Mouse (Mus musculus) liver, adult 2 months (tissue): Measurements from ENCODE around the gene Rho. TPM values are rescaled to one million over a fixed set of nuclear protein-coding genes. Genes with fewer than 3 reads are reported as not detected.

Experiments
- DNase-seq: peaks from one replicate; pipeline ENCODE4 v3.0.0-alpha.2; 2011; ENCODE audit warnings: low read depth, low spot score; ENCODE audit errors: extremely low read depth
- H3K27ac ChIP-seq: fragments of 200-500 bp; replicated peaks from 2 replicates; pipeline ENCODE4 v1.5.1; 2012; ENCODE audit warnings: low read depth, mild to moderate bottlenecking, control low read depth, inconsistent platforms, low read length; ENCODE audit not compliant: insufficient read depth
- H3K27me3 ChIP-seq: fragments of 200-500 bp; 2 replicates; pipeline ENCODE4 v1.6.1; 2012; ENCODE audit warnings: mild to moderate bottlenecking, moderate library complexity, low read length, inconsistent platforms; ENCODE audit not compliant: control insufficient read depth, insufficient read depth
- H3K36me3 ChIP-seq: fragments of 200-500 bp; 2 replicates; pipeline ENCODE4 v1.6.1; 2012; ENCODE audit warnings: low read length, inconsistent platforms; ENCODE audit not compliant: control insufficient read depth, insufficient read depth
- H3K4me1 ChIP-seq: fragments of 200-500 bp; 2 replicates; pipeline ENCODE4 v1.6.1; 2011; ENCODE audit warnings: low read length; ENCODE audit not compliant: control insufficient read depth, insufficient read depth
- H3K4me3 ChIP-seq: fragments of 200-500 bp; 2 replicates; pipeline ENCODE4 v1.5.1; 2011; ENCODE audit warnings: low read depth, mild to moderate bottlenecking, control low read depth, low read length, moderate library complexity; ENCODE audit not compliant: insufficient read depth
- H3K79me2 ChIP-seq: fragments of 200-500 bp; 2 replicates; pipeline ENCODE4 v1.6.1; 2012; ENCODE audit warnings: inconsistent platforms, mild to moderate bottlenecking, low read length, moderate library complexity; ENCODE audit not compliant: control insufficient read depth, insufficient read depth
- H3K9ac ChIP-seq: fragments of 200-500 bp; 2 replicates; pipeline ENCODE4 v1.6.1; 2012; ENCODE audit warnings: low read depth, mild to moderate bottlenecking, control low read depth, inconsistent platforms, low read length
- CTCF ChIP-seq: fragments of 200-500 bp; IDR thresholded peaks from 2 replicates; pipeline ENCODE4 v1.5.1; 2011; ENCODE audit warnings: low read depth, low read length, control low read depth
- POLR2A ChIP-seq: fragments of 200-500 bp; IDR thresholded peaks from 2 replicates; pipeline ENCODE4 v1.6.1; 2011; ENCODE audit warnings: low read length, control low read depth; ENCODE audit not compliant: insufficient read depth; ENCODE audit errors: extremely low read depth
- WGBS: fragments of 180-500 bp; shearing (Covaris S2); methylation state at CpG from one replicate; pipeline ENCODE4 v1.1.7; 2018; 5-methylcytosine and 5-hydroxymethylcytosine counted together
- polyA plus RNA-seq: library from polyadenylated mRNA; depleted of rRNA; stranded (reverse); fragments of >200 nt; gene quantifications from 2 replicates; pipeline ENCODE4 v1.2.3, GENCODE M21; 2012
- total RNA-seq: library from RNA; depleted of rRNA; stranded (reverse); fragments of >200 nt; gene quantifications from 2 replicates; pipeline ENCODE4 v1.2.3, GENCODE M21; 2014

Gene Rho
- total and polyA plus RNA-seq, 2 experiments: 0.04 TPM; not detected in 1

DNA sequence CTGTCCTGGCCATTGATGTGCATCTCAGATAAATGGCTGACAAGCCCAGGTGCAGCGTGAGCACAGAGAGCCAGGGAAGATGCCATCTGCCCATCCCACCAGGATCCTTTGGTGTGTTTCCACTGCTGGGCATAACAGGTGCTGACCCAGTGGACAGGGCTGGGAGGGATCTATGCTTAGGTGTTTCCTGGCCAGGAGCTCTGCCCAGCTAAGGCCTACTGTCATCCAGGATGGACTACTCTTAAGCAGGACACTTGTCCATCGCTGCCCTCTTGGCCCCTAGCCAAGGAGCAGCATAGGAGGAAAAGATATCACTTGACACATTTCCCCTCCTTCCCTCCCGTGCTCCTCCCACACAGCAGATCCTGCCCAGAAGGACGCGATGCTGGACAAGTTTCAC is 14.9 kb upstream of the Rho start:
- WGBS: 77% methylated on average over 5 of the region's 5 CpGs
- DNase-seq: no peak

DNA sequence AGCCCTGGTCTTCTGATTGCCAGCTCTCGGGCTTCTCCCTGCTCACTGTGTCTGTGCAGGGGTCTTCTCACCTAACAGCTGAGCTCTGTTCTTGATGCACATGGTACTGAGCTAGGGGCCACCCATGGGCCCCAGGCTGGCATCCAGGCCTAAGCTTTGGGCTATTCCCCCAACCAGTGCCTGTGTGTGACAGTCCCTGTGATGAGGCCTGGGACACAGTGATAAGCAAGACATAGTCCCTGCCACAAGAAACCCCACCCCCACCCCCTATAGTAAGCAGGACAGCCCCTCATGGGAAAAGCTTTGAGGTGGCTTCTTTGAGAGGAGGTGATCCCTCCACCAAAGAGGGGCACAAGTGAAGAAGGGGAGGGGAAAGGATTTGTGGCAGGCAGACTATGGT is 12.9 kb upstream of the Rho start:
- Histone ChIP-seq H3K36me3 (no peaks in the 10 kb centered on the region), H3K27ac (no peak overlapping the region), H3K4me3 (no peak overlapping the region), H3K9ac (no peak overlapping the region), H3K27me3 (no peaks in the 10 kb centered on the region), H3K4me1 (no peaks in the 10 kb centered on the region), H3K79me2 (no peaks in the 10 kb centered on the region)
- DNase-seq: no peak
- WGBS: 100% methylated on average over 1 of the region's 1 CpGs
- no peak for TF ChIP-seq POLR2A
- no peak for TF ChIP-seq CTCF

More for the DNA sequence above, 14.9 kb upstream of the Rho start:
- Histone ChIP-seq H3K27me3 (no peaks in the 10 kb centered on the region), H3K79me2 (no peaks in the 10 kb centered on the region), H3K4me3 (no peak overlapping the region), H3K4me1 (no peaks in the 10 kb centered on the region), H3K9ac (no peak overlapping the region), H3K27ac (no peak overlapping the region), H3K36me3 (no peaks in the 10 kb centered on the region)
- TF ChIP-seq CTCF: no peak
- TF ChIP-seq POLR2A: no peak

GRCm38 (mm10) chr6:115919876-115920275 is 11.7 kb upstream of the Rho start:
- WGBS: 88% methylated on average over 5 of the region's 5 CpGs
- DNase-seq: no peak
- TF ChIP-seq CTCF (no peak), POLR2A (no peak)

GRCm38 (mm10) chr6:115924829-115925228 is 6.7 kb upstream of the Rho start:
- Histone ChIP-seq H3K36me3 (no peaks in the 10 kb centered on the region), H3K4me3 (no peak overlapping the region), H3K27me3 (no peaks in the 10 kb centered on the region), H3K79me2 (no peaks in the 10 kb centered on the region), H3K27ac (no peak overlapping the region), H3K4me1 (no peaks in the 10 kb centered on the region), H3K9ac (no peak overlapping the region)
- DNase-seq: no peak
- TF ChIP-seq POLR2A (no peak), CTCF (no peak)
- WGBS: 63% methylated on average over 6 of the region's 6 CpGs

More at GRCm38 (mm10) chr6:115919876-115920275, 11.7 kb upstream of the Rho start:
- Histone ChIP-seq H3K36me3 (no peaks in the 10 kb centered on the region), H3K27me3 (no peaks in the 10 kb centered on the region), H3K4me3 (no peak overlapping the region), H3K27ac (no peak overlapping the region), H3K9ac (no peak overlapping the region), H3K79me2 (no peaks in the 10 kb centered on the region), H3K4me1 (no peaks in the 10 kb centered on the region)

GRCm38 (mm10) chr6:115926416-115926815 is 5.1 kb upstream of the Rho start:
- Histone ChIP-seq H3K4me3 (no peak overlapping the region), H3K27me3 (no peaks in the 10 kb centered on the region), H3K4me1 (no peaks in the 10 kb centered on the region), H3K27ac (no peak overlapping the region), H3K79me2 (no peaks in the 10 kb centered on the region), H3K9ac (no peak overlapping the region), H3K36me3 (no peaks in the 10 kb centered on the region)
- TF ChIP-seq POLR2A (no peak), CTCF (no peak)
- WGBS: 93% methylated on average over 10 of the region's 10 CpGs
- no peak for DNase-seq

DNA sequence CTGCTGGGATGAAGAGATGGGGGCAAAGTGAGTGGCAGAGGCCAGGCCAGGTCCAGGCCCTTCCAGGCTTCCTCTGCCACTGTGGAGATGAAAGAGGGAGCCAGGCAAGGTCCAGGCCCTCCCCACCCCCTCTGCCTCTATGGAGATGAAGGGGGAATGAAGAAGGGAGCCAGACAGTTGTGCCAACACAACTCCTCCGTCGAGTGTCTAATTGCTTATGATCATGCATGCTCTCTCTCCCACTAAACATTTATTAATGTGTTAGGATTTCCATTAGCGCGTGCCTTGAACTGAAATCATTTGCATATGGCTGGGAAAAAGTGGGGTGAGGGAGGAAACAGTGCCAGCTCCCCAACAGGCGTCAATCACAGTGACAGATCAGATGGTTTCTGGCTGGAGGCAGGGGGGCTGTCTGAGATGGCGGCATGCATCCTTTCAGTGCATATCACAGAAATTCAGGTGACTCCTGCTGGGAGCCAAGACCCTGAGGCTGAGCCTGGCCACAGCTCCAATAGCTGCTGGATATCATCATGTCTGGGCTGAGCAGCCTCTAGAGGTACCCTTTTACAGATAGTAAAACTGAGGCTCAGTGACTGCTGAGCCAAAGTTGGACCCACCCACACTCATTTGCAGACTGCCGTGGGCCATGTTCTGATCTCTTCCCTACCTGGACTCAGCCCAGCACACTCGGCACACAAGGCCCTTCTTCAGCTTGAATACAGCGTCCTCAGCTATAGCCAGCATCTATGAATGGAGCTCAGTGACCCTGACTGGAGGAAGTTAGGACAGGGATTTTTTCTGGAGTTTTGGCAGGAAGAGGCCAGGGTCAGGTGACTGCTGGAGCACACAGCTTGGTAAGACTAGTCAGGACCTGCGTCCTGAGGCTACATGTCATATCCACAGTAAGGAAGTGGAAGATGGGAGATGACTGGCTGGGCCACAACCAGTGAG is 4.0 kb upstream of the Rho start:
- Histone ChIP-seq H3K9ac (no peak overlapping the region), H3K4me1 (no peaks in the 10 kb centered on the region), H3K79me2 (no peaks in the 10 kb centered on the region), H3K4me3 (no peak overlapping the region), H3K27me3 (no peaks in the 10 kb centered on the region), H3K36me3 (no peaks in the 10 kb centered on the region), H3K27ac (no peak overlapping the region)
- DNase-seq: no peak
- 85% methylated on average over 10 of the region's 10 CpGs for whole genome bisulfite sequencing
- TF ChIP-seq CTCF (no peak), POLR2A (no peak)
